Mouse (Mus musculus): ENCODE measurements around the gene Sdk1.

The Sdk1 gene

DNA sequence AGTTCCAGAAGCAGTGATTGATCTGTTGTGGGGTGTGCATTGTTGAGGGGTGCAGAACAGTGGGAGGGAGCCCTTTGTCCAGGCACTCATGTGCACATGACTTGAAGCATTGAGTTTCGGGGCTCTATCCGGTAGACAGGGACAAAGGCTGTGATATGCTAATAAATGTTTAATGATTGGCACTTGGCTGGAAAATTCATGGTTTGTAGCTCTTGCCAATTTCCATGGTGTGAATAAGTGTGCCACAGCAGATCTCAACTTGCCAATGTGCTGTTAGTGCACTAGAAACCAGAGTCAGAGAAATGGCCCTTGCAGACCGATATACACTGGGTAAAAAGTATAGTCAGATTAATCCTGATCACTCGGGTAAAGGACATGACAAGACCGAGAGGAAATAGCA, 404.4 kb downstream of the Sdk1 start:
- no peak for DNase-seq

GRCm38 (mm10) chr5:141646621-141647020, 405.3 kb downstream of the Sdk1 start:
- no peak for DNase-seq

GRCm38 (mm10) chr5:141649831-141650375, 408.6 kb downstream of the Sdk1 start:
- no peak for DNase-seq

GRCm38 (mm10) chr5:141651690-141652377, 410.5 kb downstream of the Sdk1 start:
- DNase-seq = no peak

GRCm38 (mm10) chr5:141676371-141676770, 435.1 kb downstream of the Sdk1 start:
- no peak for DNase-seq

DNA sequence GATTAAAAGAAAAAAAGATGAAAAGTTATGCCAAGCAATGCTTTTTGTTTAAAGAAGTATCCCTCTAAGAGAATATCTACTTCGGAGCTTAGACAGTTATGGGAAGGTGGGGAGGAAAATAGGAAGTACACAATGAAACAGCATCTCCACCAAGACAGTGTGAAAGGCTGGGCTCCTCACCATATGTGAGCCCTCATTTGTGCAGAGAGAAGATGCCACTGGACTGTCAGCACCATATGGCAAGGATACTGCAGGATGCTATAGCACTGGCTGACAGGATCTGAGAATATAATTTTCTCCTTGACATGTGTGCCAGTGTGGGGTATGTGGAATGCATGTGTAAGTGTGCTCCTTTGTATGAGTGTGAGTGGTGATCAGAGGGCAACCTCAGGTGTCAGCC, 435.7 kb downstream of the Sdk1 start:
- DNase-seq = no peak

DNA sequence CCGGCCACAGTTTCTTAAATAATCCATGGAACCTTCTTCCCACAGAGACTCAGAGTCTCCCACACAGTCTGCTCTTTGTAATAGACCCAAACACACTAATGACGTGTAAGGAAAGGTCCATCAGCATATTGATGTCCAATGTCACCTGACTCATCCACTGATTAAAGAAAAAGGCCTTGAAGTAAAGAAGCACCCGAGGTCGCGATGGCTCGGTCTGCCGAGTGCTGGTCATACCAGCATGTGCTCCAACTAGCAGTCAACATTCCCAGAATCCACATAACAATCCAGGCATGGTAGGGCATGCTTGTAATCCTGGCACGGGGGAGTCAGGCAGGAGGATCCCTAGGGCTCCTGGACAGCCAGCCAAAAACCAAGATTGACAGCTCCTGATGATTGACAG, 436.6 kb downstream of the Sdk1 start:
- DNase-seq = no peak

DNA sequence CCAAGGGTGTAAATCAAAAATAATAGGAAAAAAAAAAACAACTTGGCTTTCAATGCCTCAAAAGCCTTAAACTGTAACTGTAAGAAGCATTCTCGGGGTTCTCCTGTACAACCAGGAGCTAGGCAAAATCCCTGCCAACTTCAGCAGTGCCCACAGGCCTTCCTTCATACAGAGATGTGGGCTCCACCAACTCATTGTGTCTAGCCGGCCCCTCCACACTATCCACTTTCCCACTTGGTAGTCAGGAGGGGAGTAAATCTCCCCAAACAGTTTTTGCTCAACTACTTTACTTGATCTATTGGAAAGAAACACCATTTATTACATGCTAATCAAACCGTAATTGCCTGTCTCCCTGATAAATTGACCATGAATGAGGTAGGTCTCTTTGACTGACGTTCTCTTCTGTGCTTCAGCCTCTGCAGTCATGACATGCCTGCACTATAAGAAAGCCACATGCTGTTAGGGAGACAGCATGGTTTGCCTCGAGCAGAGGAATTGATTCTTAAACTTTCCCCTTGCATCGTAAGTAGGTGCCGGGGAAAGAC, 445.7 kb downstream of the Sdk1 start:
- no peak for DNase-seq

DNA sequence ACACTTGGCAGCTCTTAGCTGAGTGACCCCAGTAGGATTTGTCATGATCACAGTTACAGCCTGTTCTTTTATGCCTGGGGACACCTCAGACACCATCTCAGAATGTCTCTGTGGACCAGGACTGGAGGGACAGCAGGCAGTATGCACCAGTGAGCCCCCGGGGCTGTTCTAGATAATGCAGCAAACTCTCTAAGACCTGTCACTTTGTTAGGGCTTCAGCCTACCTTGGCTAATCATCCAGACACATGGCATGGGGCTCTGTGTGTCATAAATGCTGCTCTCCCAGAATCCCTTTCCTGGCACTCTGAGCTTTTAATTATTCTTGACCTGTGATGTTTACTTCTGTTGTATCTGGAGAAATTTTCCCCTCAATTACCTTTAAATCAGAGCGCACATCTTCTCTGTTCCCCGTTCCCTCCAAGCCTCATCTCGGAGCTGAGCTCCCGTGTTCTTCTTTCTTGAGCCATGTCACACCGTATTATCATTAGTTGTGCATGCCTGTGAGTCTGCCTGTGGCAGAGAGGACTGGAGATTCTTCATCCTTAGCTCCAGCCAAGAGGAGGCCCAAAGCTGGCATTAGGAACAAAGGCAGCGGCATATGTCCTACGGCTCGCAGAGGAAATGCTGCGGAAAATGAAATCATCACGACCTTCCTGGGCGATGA, 448.3 kb downstream of the Sdk1 start:
- no peak for DNase-seq

- peak; percentile 60 for DNase-seq
Measured at GRCm38 (mm10) chr5:141691482-141691975, 450.2 kb downstream of the Sdk1 start.

DNA sequence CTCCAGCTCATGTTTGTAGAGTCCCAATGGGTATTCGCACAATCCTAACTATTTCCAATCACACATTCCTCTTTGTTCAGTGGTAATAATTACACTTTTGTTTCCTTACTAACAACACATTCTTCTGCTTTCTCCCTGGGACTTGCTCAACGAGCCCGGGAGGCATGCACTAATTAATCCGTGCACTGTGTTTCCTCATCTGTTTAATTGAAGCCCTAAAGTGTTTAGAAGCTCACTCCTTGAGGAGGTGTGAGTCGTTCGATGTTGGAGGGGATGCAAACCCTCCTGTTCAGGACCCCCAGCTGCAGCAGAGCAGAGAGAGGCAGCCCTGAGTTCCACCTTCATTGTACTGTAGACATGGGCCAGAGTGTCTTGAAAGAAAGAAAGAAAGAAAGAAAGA, 452.4 kb downstream of the Sdk1 start:
- no peak for DNase-seq

DNA sequence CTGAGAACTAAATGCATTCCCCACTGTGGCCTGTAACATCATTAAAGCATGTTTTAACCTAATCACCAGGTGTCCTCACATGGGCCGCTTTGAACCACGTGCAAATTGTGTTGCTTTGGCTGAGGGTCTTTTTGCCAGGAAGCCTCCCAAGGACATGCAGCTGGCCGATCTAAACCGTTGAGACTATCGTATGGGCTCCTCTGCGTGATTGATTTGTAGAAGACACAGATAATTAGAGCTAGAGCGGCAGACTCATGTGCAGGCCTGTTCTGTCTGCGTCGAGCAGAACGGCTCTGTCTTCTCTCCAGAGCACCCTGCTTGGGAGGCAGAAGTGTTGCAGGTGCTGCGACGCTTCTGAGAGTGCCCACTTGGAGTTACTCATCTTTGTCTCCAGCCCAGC, 453.6 kb downstream of the Sdk1 start:
- no peak for DNase-seq

DNA sequence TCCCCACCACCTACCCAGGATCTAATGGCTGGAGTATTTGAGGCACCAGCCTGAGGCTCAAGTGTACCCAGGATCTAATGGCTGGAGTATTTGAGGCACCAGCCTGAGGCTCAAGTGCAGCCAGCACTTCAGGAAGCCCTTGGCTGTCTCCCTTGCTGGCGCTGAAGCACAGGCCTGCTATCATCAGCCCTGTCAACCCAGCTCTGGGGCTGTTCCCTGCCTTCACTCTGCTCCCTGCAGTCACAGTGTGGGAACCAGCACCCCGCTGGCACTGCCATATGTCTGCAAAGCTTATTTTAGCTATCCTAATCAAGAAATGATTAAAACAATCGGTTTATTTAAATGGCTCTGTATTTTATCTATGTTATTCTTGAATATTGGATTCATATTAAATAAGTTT, 457.1 kb downstream of the Sdk1 start:
- DNase-seq = no peak

DNA sequence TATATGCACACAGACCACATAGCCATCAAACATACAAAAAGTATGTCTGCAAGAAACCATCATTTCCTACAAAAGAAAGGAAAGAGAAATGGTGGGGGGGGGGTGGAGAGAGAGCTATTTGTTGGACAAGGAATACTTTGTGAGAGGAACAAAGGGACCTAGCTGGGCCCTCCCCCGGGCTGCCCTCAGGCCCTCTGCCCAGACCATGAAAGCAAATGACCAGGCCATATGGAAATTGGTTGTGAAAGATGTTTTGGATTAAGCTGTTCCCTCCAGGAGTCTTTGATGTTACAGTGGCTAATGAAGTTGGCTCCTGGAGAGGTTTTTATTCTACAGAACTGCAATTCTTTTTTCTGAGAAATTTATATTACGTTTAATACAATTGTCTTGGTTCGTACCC, 479.5 kb downstream of the Sdk1 start:
- no peak for DNase-seq

GRCm38 (mm10) chr5:141727968-141728367, 486.7 kb downstream of the Sdk1 start:
- DNase-seq = no peak

DNA sequence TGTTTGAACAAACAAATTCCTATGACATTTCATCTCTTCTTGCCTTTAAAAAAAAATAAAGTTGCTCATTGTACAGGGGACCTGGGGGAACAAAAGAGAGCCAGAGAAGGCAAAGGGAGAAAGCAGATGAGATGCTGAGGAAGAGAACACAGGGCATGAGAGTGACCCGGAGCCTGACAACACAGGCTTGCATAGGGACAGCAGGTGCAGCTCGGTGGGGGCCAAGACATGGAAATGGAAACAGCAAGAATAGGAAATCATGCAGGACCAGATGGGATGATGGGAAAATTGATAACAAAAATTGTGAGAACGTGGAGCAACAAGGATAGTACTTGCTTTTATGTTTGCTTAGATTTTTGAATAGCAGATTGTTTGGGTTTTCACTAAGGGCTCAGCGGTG, 488.7 kb downstream of the Sdk1 start:
- DNase-seq = no peak

DNA sequence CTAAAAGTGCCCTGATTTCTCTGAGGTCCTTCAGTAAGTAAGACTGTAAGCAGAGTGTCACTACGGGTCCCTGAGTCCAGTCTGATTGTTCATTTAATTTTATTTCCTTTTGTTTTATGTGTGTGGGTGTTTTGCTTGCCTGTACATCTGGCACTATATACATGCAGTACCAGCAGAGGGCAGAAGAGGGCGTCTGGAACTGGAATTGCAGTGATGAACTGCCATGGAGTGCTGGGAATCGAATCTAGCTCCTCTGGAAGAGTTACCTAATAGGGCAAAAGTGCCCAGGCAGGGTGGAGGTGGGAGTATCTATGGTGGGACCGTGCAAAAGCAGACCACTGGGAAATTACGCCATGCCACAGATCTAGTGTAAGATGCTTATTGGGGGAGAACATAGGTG, 497.4 kb downstream of the Sdk1 start:
- no peak for DNase-seq

DNA sequence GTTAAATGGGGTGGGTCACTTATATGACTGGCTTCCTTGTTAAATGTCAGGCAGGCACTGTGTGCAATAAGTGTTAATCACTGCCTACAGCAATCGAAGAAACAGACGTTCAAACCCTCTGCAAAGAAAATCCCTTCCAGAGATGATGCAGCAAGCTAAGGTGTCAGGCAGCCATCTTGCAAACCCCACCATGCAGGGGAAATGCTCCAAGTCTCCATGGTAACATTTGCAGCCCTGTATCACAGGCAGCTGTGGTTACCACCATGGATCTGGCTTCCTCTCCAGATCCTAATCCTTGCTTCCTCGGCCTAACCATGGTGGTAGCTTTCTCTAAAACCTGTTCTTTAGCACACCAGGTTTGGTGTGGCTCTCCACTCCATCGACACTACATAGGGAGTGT, 507.5 kb downstream of the Sdk1 start:
- DNase-seq = no peak

- DNase-seq = no peak
Measured at GRCm38 (mm10) chr5:141754278-141754677, 513.0 kb downstream of the Sdk1 start.

DNA sequence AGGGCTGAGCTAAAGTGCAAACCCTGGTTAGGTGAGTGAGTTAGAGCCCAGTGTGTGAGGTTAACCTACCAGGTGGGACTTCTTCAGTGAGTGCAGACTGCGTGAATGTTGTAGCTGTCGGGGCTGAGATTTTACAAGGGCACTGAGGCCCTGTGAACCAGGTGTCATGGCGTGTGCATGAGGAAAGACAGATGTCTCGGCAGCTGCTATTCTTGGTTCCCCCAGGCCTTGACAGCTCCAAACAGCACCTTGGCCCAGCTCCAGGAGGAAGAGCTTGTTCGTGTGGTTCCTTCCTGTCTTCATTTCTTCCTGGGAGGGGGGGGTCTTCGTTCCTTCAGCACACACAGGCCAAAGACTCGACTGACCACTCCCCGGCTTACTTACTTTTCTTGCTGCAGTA, 517.6 kb downstream of the Sdk1 start:
- DNase-seq = no peak

GRCm38 (mm10) chr5:141764111-141764510, 522.8 kb downstream of the Sdk1 start:
- DNase-seq = no peak

DNA sequence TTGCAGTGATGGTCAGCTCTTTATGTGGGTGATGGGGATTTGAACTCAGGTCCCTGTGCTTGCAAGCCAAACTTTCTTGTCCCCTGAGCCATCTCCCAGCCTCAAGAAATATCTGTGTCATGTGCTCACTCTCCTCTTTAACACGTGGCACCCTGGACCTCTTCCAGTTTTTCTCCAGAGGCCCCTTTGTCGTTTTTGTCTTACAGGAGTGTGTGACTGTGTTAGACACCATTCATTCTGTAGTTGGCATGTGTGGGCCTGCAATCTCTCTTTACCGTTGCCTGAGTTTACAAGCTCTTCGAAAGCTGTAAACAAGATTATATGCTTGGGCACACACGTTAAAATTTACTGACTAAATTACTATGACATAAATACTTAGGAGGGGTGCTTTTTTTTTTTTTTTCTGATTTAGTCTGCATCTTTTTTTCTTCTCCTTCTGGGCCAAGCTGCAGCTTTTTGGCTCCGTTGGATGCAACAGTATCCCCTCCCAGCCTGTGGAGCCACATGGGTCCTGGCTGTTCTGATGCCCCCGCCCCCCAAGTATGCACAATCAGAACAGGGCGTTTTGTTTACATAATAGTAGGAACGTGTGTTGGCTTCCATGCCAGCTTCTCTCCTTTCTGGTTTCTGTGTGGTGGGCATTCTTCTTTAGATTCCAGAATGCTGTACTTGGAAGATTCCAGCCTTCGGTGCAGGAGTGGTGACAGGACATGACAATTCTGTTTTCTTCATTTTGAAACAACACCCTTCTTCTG, 527.6 kb downstream of the Sdk1 start:
- DNase-seq = no peak

- DNase-seq = peak; percentile 14
Measured at GRCm38 (mm10) chr5:141771516-141771915, 530.2 kb downstream of the Sdk1 start.

Measured in kidney, adult 18-20 months (tissue).